Mouse (Mus musculus) C2C12 (cell line): ENCODE results near the gene Hspb8. TPM values are rescaled to one million over a fixed set of nuclear protein-coding genes. Genes with fewer than 3 reads are reported as not detected.

ENCODE experiments used
- H3K27me3 ChIP-seq: one replicate; pipeline ENCODE4 v1.6.1; 2011; ENCODE audit not compliant: control insufficient read depth, insufficient read depth, insufficient read length
- H3K36me3 ChIP-seq: one replicate; pipeline ENCODE4 v1.6.1; 2011; ENCODE audit not compliant: control insufficient read depth, insufficient read depth
- H3K4me3 ChIP-seq: one replicate; pipeline ENCODE4 v1.5.1; 2011; ENCODE audit warnings: mild to moderate bottlenecking, control low read depth; ENCODE audit not compliant: poor library complexity, insufficient read depth, severe bottlenecking
- H3K79me2 ChIP-seq: one replicate; pipeline ENCODE4 v1.6.1; 2011; ENCODE audit not compliant: control insufficient read depth, insufficient read depth
- H3K79me3 ChIP-seq: one replicate; pipeline ENCODE4 v1.6.1; 2011; ENCODE audit warnings: low read depth, control low read depth
- H3ac ChIP-seq: one replicate; pipeline ENCODE3; 2011; ENCODE audit warnings: low read depth; ENCODE audit not compliant: control insufficient read depth, insufficient read length
- CEBPB ChIP-seq: IDR thresholded peaks from one replicate; pipeline ENCODE4 v1.6.1; 2011; ENCODE audit warnings: low read depth, mild to moderate bottlenecking, control low read depth, moderate library complexity
- CTCF ChIP-seq: IDR thresholded peaks from one replicate; pipeline ENCODE4 v1.5.1; 2011; ENCODE audit not compliant: control insufficient read depth, insufficient read depth, insufficient read length
- FOSL1 ChIP-seq: IDR thresholded peaks from one replicate; pipeline ENCODE4 v1.8.0; 2011; ENCODE audit warnings: mild to moderate bottlenecking, low read length; ENCODE audit not compliant: poor library complexity, insufficient read depth, severe bottlenecking
- MAX ChIP-seq: IDR thresholded peaks from one replicate; pipeline ENCODE4 v1.6.1; 2011; ENCODE audit warnings: mild to moderate bottlenecking, control low read depth
- MYOD1 ChIP-seq: IDR thresholded peaks from one replicate; pipeline ENCODE4 v1.6.1; 2011; ENCODE audit warnings: low read depth; ENCODE audit not compliant: control insufficient read depth, insufficient read length
- MYOG ChIP-seq: IDR thresholded peaks from one replicate; pipeline ENCODE4 v1.6.1; 2011; ENCODE audit not compliant: control insufficient read depth, insufficient read length; ENCODE audit errors: extremely low read depth
- USF1 ChIP-seq: IDR thresholded peaks from one replicate; pipeline ENCODE4 v1.6.1; 2011; ENCODE audit warnings: low read depth, mild to moderate bottlenecking, control low read depth, moderate library complexity
- polyA plus RNA-seq: library from polyadenylated mRNA; unstranded; fragments of >200 nt; fragmentation: generic; extraction: Trizol; gene quantifications from one replicate; pipeline ENCODE4 v1.2.1, GENCODE M21; 2012; ENCODE audit warnings: missing spikeins

Hspb8 gene
- polyA plus RNA-seq, 1 experiment = 58.6 TPM

GRCm38 (mm10) chr5:116361342-116361741 is 61.3 kb downstream of the Hspb8 start:
- H3K79me3 ChIP-seq = no peaks in the 10 kb centered on the region
- H3K79me2 ChIP-seq = no peaks in the 10 kb centered on the region
- H3K36me3 ChIP-seq = no peaks in the 10 kb centered on the region
- H3K4me3 ChIP-seq = no peak overlapping the region
- H3ac ChIP-seq = no peak overlapping the region
- TF ChIP-seq CEBPB = no peak
- no peaks in the 10 kb centered on the region for H3K27me3 ChIP-seq

- H3K27me3 ChIP-seq = no peaks in the 10 kb centered on the region
- no peaks in the 10 kb centered on the region for H3K36me3 ChIP-seq
- no peaks in the 10 kb centered on the region for H3K79me3 ChIP-seq
- no peak overlapping the region for H3K4me3 ChIP-seq
- no peaks in the 10 kb centered on the region for H3K79me2 ChIP-seq
- TF ChIP-seq FOSL1 = no peak
- no peak for TF ChIP-seq MAX
- TF ChIP-seq CEBPB = no peak
- TF ChIP-seq MYOG = no peak
- no peak for TF ChIP-seq CTCF
- no peak for TF ChIP-seq USF1
- no peak for TF ChIP-seq MYOD1
- H3ac ChIP-seq = no peak overlapping the region
Observed at GRCm38 (mm10) chr5:116360751-116361150, 61.9 kb downstream of the Hspb8 start.

Other genes starting within 250 kb of the Hspb8 start
- gene Ccdc60, start 133.9 kb downstream of the Hspb8 start, polyA plus RNA-seq = 0.07 TPM
- gene Srrm4, start 169.0 kb upstream of the Hspb8 start, polyA plus RNA-seq = 0.06 TPM